Mouse (Mus musculus) embryonic fibroblast, embryonic 13.5 days (primary cell): ENCODE results near the gene Syne2.

Experiments
- CTCF ChIP-seq: IDR thresholded peaks from 2 replicates; pipeline ENCODE4 v1.5.1; 2011; ENCODE audit warnings: mild to moderate bottlenecking, control low read depth, low read length, moderate library complexity, borderline replicate concordance; ENCODE audit not compliant: insufficient read depth
- POLR2A ChIP-seq: IDR thresholded peaks from 2 replicates; pipeline ENCODE4 v1.6.1; 2011; ENCODE audit warnings: low read depth, mild to moderate bottlenecking, control low read depth, low read length, moderate library complexity

DNA sequence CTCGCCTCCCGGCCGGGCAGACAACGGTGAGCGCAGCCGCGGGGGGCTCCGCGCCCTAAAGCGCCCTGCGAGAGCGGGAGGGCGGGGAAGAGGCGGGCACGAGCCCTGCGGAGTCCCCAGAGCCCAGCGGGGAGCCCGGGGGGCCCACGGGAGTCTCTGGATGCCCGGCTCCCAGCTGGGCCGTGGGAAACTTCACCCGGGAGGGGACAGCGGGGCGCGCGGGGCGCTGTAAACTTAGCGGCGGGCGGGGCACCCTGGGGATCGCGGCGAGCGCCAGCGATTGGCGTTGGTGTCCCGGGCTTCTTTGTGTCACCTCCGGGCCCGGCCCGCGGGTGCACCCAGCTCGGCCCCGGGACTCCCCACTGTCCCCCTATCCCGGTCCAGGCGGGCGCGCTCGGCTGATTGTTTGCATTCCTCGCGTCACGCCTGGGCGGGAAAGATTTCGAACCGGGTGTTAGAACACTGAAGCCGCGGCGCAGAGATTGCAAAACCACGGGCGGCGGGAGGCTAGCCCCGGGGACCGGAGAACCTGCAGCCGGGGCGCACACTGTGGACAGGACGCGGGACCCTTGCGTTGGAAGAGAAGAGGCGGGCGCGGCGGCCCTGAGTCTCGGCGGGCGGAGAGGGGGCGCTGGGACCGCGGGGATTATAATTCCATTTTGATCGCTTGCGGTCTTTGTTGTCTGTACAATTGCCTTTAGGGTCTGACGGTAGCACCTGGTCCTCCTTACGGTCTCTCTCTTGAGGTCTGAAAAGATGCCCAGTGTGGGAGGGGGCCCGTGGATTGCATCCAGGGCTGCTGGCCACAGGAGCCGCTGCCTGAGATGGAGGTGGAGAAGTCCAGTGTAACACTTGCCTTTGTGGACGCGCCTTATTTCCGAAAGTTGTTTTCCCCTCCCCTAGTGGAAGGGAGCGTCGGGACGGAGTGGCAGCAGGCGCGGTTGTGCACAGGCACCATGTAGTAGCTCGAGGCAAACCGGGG is 810 bp downstream of the Syne2 start:
- TF ChIP-seq CTCF (no peak), POLR2A (no peak)
